Mouse (Mus musculus): ENCODE measurements around the gene Il25. TPM values are rescaled to one million over a fixed set of nuclear protein-coding genes. Genes with fewer than 3 reads are reported as not detected.

Il25 gene
- total RNA-seq, 2 experiments from 2014 or later, result not detected

DNA sequence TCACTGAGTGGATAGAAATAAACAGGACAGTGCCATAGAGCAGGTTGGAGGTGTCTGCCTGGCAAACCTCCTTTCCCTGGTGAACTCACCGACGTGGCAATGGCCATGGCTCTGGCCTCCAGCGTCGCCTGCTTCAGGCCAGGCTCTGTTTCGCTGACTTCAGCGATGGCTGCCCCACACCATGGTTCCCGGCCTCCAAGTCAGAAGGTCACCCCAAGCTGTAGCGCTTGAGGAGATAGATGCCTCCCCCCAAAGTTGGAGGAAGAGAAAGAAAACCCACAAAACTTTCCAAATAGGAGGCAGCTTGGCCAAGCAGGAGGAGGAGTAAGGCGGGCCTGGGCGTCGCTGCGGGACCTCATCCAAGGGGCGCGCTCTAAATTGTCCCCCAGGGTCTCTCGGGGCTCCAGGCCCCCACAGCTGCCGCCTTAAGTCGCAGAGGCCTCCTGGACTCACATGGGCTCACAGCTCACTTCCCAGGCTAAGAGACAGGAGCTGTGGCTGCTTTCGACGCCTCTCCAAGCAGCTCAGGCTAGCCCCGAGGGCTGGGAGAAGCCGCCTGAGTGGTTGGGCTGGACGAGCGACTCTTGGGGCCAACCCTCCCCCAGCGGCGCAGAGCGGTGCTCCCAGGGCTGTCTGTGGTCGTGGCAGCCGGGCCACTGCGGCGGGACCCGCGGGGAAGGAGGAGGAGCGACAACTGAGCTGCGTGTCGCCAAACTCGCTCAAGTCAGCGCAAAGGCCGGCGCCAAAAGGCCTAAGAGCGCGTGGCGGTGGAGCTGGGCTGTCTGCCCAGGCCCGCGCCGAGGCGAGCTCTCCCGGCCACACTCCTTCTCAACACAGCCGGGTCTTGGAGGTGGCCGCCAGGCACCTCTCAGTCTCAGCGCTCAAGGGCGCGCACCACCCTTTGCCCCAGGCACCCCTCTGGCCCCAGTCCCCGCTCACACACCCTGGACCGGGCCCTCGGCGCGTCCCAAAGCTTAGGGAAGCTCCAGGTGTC lies 6.8 kb upstream of the Il25 start, which contains the start of gene Efs:
TSS of gene Efs (minus strand) at position 778 of the 994 bp plus-strand sequence.
- DNase-seq (ENCODE audit: low spot score in 2 of 2), result peak; percentile 30 to 48
- intact Hi-C loops (cut with DNase I), result no loop called here

DNA sequence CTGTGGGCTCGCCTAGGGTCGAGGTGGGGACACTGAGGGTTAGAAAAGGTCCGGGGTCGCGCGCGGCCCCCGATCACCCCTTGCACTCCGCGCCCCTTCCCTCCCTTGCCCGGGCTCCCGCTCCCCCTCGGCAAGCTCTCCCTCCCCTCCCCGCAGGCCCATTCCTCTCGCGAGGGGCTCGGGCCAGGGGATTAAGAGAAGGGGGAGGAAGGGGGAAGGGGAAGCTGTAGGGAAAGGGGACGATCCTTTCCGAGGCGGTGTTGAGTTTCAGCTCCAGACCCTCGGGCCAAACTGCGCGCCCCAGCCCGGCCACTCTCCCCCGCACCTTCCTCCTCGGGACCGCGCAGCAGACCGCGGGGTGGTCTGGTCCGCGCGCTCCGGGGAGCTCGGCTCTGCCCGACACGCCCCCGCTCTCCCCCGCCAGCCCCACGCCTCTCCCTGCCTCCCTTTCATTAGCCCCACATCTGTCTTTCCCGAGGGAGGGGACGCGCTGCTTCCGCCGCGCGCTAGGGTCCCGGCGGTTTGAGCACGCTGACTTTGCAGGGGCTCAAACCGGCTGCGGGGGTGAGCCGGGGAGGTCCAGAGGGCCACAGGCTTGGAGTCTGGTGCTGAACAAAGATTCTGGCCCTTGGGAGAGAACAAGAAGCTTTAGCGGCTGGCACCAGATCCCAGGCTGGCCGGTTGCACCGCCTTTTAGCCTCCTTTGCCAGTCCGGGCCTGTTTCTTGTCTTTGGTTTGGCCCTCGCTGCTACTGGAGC lies 5.9 kb upstream of the Il25 start:
- intact Hi-C loops (cut with DNase I), result no loop called here
- peak; percentile 35 to 36 for DNase-seq (ENCODE audit: low spot score in 2 of 2)

- intact Hi-C loops (cut with DNase I), result no loop called here
- DNase-seq (ENCODE audit: low spot score in 2 of 2), result no peak
Observed at GRCm38 (mm10) chr14:54927296-54927695, 5.2 kb upstream of the Il25 start.

- peak in 1 of 2 experiments; percentile 42 for DNase-seq (ENCODE audit: low spot score in 2 of 2)
- intact Hi-C loops (cut with DNase I), result no loop called here
Observed at GRCm38 (mm10) chr14:54929801-54930200, 2.7 kb upstream of the Il25 start.

DNA sequence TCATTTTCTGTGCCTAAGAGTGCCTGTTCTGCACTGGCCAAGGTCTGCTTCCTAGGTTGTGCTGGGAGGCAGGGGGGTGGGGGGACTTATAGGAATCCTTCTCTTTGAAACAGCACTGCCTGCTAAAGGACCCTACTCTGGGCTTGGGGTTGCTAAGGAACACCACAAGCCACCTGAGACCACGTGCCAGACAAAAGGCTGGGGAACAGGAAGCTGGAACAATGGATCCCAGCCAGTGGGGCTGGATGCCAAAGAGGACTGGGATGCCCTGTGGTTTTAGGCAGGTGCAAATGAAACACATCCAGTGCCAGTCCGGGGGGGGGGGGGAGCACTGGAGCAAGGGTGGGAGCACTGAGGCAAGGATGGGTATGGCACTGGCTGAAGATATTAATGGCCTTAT lies 2.1 kb upstream of the Il25 start:
- DNase-seq (ENCODE audit: low spot score in 2 of 2), result no peak
- intact Hi-C loops (cut with DNase I), result no loop called here

DNA sequence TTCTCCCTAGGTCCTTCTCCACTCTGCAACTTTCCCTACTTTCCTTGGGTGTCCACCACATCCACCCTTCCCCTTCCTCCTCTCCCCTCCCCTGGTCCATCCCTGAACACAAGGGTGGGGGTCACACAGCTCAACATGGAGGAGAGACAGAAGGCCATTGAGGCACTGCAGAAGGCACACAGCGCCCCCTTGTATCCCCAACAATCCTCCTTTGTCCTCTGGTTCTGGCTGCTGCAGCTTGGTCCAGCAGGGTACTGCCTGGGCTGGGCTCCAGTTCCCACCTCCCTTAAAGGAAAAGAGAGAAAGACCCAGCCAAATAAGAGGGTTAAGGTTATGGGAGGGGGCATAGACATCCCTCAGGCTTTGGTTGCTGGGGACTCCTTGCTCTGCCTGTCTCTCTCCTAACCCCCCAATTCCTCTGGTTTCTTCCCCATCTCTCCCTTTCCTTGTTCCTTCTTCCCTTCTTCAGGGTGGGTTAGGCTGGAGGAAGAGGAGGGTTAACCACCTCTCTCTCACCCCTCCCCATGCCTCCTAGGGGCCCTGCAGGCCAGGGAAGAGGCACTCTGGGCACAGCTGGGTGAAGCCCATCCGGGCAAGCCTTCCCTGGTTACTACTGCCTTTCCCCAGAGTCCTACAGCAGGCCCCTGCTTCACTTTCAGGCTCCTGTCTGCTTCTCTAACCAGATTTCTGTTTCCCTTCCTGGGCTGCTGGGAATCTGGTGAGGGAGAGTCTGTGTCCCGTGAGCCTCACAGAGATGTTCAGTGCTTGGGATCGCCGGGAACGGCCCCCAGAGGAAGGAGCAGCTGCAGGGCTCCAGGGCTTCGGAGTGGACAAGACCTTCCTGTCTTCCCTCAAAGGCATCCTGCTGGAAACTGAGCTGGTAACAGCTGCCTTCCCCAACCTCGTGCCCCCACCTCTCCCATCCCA lies 3.7 kb downstream of the Il25 start, which contains the start of gene Cmtm5:
TSS of gene Cmtm5 (plus strand) at position 358 of the 927 bp plus-strand sequence.
- intact Hi-C loops (cut with DNase I), result no loop called here
- peak; percentile 42 to 75 for DNase-seq (ENCODE audit: low spot score in 2 of 2)

DNA sequence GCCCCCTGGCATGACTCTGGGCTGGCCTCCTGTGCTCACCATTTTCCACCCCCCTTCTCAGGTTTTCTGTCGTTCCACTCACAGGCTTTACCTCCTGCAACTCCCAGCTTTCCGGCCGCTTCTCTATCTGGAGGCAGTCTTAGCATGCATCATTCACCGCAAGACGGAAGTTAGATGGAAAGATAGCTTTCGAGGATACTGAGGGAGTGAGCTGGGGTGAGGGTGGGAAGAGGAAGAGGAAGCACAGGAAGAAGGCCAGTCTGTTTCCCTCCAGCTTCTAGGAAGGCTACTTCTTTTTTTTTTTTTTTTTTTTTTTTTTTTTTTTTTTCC lies 4.3 kb downstream of the Il25 start:
- no peak for DNase-seq (ENCODE audit: low spot score in 2 of 2)
- intact Hi-C loops (cut with DNase I), result no loop called here

- DNase-seq (ENCODE audit: low spot score in 2 of 2), result no peak
- intact Hi-C loops (cut with DNase I), result no loop called here
Observed at GRCm38 (mm10) chr14:54937361-54938182, 5.1 kb downstream of the Il25 start.

- intact Hi-C loops (cut with DNase I), result loop anchor here (1.0 kb wide), 2 partner anchors 38 to 44 kb away; no protein-coding TSS in a partner anchor
- no peak for DNase-seq (ENCODE audit: low spot score in 2 of 2)
Observed at GRCm38 (mm10) chr14:54938431-54939219, 6.1 kb downstream of the Il25 start.

DNA sequence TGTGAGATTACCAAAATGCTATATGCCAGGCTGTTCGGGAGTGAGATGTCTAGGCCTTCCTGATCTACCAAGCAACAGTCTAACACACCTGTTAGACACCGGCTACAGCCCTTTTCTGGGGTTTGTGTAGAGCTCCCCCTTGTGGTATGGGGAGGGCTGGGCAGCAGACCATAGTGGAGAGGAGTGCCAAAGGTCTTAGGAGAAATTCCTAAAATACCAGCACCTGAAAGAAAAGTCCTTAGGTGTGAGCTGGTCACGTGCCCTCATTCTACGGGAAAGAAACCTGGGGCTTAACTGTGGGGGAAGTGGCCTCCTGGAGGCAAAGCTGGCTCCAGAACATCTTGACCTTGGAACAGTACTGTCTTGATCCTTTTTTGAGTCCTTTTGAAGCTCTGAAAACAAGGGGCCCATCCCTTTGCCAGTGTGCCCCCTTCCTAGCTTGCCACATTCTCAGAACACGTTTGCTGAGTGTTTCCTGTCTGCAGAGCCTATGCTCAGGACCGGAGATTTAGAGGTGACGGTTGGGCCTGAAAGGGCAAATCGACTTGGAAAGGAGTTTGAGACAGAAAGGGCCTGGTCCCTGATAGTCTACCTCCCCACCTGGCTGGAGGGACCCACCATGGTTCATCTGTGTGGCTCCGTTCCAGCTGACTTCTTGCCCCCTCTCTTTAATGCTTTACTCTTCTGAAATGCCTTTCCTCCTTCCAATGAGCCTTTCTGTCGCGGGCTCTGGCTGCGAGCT lies 7.1 kb downstream of the Il25 start:
- peak; percentile 21 to 40 for DNase-seq (ENCODE audit: low spot score in 2 of 2)
- intact Hi-C loops (cut with DNase I), result loop anchor here (1.0 kb wide), 2 partner anchors 39 to 45 kb away; no protein-coding TSS in a partner anchor

DNA sequence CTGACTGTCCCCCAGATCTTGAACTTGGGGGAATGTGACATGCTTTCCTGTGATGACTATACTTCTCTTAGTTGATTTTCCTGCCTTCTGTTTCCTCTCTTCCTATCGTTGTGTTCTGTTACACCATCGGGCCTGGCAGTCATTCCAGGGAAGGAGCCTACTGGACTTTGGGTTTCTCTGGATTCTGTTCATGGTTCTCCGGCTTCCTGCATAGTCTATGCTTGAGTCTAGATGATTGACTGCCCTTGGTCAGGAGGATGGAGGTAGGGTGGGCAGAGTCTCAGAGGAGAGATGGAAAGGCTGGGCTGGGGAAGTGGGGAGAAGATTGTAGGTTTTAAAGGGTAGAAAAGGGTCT lies 7.7 kb downstream of the Il25 start:
- intact Hi-C loops (cut with DNase I), result no loop called here
- DNase-seq (ENCODE audit: low spot score in 2 of 2), result no peak

DNA sequence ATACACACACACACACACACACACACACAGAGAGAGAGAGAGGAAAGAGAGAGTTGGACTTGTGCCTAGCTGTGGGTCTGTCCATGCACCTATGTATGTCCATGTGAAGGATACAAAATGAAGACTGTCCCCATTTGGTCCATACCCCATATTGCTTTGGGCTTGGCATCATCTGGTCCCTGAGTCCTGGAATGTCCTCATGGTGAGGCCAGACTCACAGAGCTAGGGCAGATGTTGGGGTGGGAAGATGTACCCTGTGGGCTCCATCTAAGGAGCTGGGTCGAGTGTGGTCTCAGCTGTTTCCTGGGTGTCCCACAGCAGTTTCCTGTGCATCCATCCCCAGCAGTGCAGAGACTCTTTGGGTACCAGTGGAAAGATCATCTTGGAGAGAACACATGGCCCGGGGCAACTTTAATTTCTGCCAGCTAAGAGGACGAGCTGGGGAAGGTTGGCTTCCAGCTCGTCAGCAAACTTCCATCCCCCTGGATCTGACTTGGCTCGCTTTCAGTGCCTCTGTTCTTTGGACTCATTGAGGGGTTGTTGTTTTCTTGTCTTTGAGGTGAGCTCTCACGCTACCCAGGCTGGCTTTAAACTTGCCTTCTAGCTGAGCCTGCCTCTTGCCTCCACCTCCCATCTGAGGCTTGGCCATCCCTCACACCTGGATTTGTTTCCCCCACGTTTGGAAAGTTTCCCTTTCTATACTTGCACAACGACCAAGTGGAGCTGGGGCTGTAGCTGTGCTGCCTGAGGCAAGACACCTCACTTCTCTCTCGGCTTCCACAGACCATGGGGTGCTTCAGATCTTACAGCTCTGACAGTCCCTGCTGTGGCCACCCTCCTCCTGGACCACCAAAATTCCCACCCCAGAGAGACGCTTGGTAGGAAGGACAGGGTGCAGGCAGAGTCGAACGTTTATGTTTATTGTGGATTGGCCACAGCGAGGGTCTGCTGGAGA lies 8.8 kb downstream of the Il25 start:
- intact Hi-C loops (cut with DNase I), result no loop called here
- no peak for DNase-seq (ENCODE audit: low spot score in 2 of 2)

GRCm38 (mm10) chr14:54942479-54942878 lies 10.0 kb downstream of the Il25 start:
- intact Hi-C loops (cut with DNase I), result no loop called here
- DNase-seq (ENCODE audit: low spot score in 2 of 2), result no peak

- intact Hi-C loops (cut with DNase I), result no loop called here
Observed at GRCm38 (mm10) chr14:54943971-54944370, 11.5 kb downstream of the Il25 start.

GRCm38 (mm10) chr14:54944939-54945338 lies 12.4 kb downstream of the Il25 start:
- intact Hi-C loops (cut with DNase I), result no loop called here

More at GRCm38 (mm10) chr14:54943971-54944370, 11.5 kb downstream of the Il25 start:
- DNase-seq (ENCODE audit: low spot score in 2 of 2), result no peak

More at GRCm38 (mm10) chr14:54944939-54945338, 12.4 kb downstream of the Il25 start:
- DNase-seq (ENCODE audit: low spot score in 2 of 2), result no peak
